Mouse (Mus musculus) C2C12 (cell line): ENCODE results near the gene Rps6ka5. TPM values are rescaled to one million over a fixed set of nuclear protein-coding genes. Genes with fewer than 3 reads are reported as not detected.

Source experiments
- H3K27me3 ChIP-seq: one replicate; pipeline ENCODE4 v1.6.1; 2011; ENCODE audit not compliant: control insufficient read depth, insufficient read depth, insufficient read length
- H3K36me3 ChIP-seq: one replicate; pipeline ENCODE4 v1.6.1; 2011; ENCODE audit not compliant: control insufficient read depth, insufficient read depth
- H3K4me3 ChIP-seq: one replicate; pipeline ENCODE4 v1.5.1; 2011; ENCODE audit warnings: mild to moderate bottlenecking, control low read depth; ENCODE audit not compliant: poor library complexity, insufficient read depth, severe bottlenecking
- H3K79me2 ChIP-seq: one replicate; pipeline ENCODE4 v1.6.1; 2011; ENCODE audit not compliant: control insufficient read depth, insufficient read depth
- H3K79me3 ChIP-seq: one replicate; pipeline ENCODE4 v1.6.1; 2011; ENCODE audit warnings: low read depth, control low read depth
- H3ac ChIP-seq: one replicate; pipeline ENCODE3; 2011; ENCODE audit warnings: low read depth; ENCODE audit not compliant: control insufficient read depth, insufficient read length
- CEBPB ChIP-seq: IDR thresholded peaks from one replicate; pipeline ENCODE4 v1.6.1; 2011; ENCODE audit warnings: low read depth, mild to moderate bottlenecking, control low read depth, moderate library complexity
- CTCF ChIP-seq: IDR thresholded peaks from one replicate; pipeline ENCODE4 v1.5.1; 2011; ENCODE audit not compliant: control insufficient read depth, insufficient read depth, insufficient read length
- FOSL1 ChIP-seq: IDR thresholded peaks from one replicate; pipeline ENCODE4 v1.8.0; 2011; ENCODE audit warnings: mild to moderate bottlenecking, low read length; ENCODE audit not compliant: poor library complexity, insufficient read depth, severe bottlenecking
- MAX ChIP-seq: IDR thresholded peaks from one replicate; pipeline ENCODE4 v1.6.1; 2011; ENCODE audit warnings: mild to moderate bottlenecking, control low read depth
- MYOD1 ChIP-seq: IDR thresholded peaks from one replicate; pipeline ENCODE4 v1.6.1; 2011; ENCODE audit warnings: low read depth; ENCODE audit not compliant: control insufficient read depth, insufficient read length
- MYOG ChIP-seq: IDR thresholded peaks from one replicate; pipeline ENCODE4 v1.6.1; 2011; ENCODE audit not compliant: control insufficient read depth, insufficient read length; ENCODE audit errors: extremely low read depth
- USF1 ChIP-seq: IDR thresholded peaks from one replicate; pipeline ENCODE4 v1.6.1; 2011; ENCODE audit warnings: low read depth, mild to moderate bottlenecking, control low read depth, moderate library complexity
- polyA plus RNA-seq: library from polyadenylated mRNA; unstranded; fragments of >200 nt; fragmentation: generic; extraction: Trizol; gene quantifications from one replicate; pipeline ENCODE4 v1.2.1, GENCODE M21; 2012; ENCODE audit warnings: missing spikeins

The Rps6ka5 gene
- polyA plus RNA-seq, 1 experiment = 0.92 TPM

DNA sequence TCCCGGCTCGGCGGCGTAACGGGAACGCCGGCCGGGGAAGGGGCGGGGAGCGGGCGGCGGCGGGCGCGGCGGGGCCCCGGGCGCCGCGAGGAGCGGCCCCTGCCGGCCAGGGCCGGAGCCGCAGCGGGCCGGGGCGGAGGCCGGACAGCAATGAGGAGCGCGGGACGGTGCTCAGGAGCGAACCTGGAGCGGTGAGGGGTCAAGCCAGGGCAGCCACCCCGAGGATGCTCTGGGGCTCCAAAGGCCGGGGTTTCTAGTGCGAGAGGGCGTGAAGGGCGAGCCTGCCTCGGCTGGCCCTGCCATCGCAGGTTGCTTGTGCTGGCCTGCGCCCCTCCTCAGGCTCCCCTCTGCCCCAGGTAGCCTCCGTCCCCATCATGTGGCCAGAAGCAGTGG, 206.0 kb downstream of the Rps6ka5 start, which contains the start of gene Ttc7b:
TSS of gene Ttc7b (minus strand) at position 33 of the 393 bp plus-strand sequence.
- Histone ChIP-seq H3K27me3 (no peaks in the 10 kb centered on the region), H3K36me3 (no peaks in the 10 kb centered on the region), H3K4me3 (peak within 1 kb of the TSS; percentile 48), H3K79me3 (no peaks in the 10 kb centered on the region), H3K79me2 (peaks cover 4% of the 10 kb centered on the region), H3ac (peak within 1 kb of the TSS; percentile 88)
- TF ChIP-seq CTCF (peak; percentile 90), MYOG (no peak), MYOD1 (no peak), MAX (no peak), USF1 (no peak), FOSL1 (no peak), CEBPB (no peak)

DNA sequence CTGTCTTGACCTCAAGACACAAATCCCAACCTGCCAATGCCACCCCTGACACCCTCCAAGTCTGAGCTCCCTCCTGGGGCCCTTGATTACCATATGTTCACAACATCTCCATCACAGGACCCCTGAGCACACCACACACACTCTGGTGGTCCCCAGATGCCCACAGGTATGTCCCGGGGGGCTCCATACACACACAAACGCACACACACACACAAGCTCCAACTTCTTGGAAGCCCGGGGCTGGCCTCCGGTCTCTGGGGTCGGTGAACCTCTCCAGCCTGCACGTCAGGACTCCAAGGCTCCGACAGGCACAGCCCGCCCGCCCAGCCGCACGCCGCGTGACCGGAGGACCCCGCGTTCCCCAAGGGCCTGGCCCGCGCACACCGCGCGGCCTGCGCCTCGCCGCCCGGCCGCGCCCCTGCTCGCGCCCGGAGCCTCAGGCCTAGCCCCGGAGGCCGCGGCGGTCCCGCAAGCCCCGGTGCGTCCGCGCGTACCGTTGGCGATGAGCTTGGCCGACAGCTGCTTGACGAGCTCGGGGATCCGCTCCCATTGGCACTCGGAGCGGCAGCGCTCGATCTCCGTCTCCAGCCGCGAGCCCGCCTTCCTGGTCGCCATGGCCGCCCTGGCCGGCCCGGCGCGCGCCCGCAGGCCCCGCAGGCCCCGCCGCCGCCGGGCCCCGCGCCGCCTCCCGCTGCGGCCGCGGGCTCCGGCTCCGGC, 206.5 kb downstream of the Rps6ka5 start:
- Histone ChIP-seq H3K36me3 (no peaks in the 10 kb centered on the region), H3K79me2 (peaks cover 4% of the 10 kb centered on the region), H3K79me3 (no peaks in the 10 kb centered on the region), H3K27me3 (no peaks in the 10 kb centered on the region), H3ac (peak overlapping the region; percentile 88), H3K4me3 (peak overlapping the region; percentile 48)
- no peak for TF ChIP-seq USF1
- no peak for TF ChIP-seq CEBPB
- TF ChIP-seq MAX = no peak
- TF ChIP-seq MYOD1 = no peak
- TF ChIP-seq FOSL1 = no peak
- TF ChIP-seq MYOG = no peak
- no peak for TF ChIP-seq CTCF

DNA sequence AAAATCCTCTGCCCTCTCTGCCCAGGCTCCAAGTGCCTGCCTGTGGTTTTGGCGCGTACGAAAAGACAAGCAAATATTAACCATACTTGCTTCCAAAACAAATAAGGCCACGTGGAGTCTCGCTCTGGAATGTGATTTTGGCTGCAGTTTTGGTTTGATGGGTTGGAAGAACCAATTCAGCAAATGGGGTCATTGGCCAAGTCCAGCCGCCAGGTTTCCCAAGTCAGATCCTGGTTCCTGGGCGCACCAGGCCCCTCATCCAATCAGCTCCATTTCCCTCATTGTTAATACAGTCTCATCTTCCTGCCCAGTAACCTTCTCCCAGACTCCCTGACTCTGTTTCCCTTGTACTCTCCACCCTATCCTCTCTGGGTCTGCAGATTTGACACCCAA, 207.1 kb downstream of the Rps6ka5 start:
- Histone ChIP-seq H3K36me3 (no peaks in the 10 kb centered on the region), H3K4me3 (peak overlapping the region; percentile 48)
- TF ChIP-seq CEBPB (no peak), MAX (peak; percentile 83), USF1 (peak; percentile 53)

GRCm38 (mm10) chr12:100517371-100517770, 209.4 kb downstream of the Rps6ka5 start:
- Histone ChIP-seq H3K36me3 (no peaks in the 10 kb centered on the region), H3ac (no peak overlapping the region), H3K79me2 (peaks cover 4% of the 10 kb centered on the region), H3K79me3 (no peaks in the 10 kb centered on the region), H3K4me3 (no peak overlapping the region), H3K27me3 (no peaks in the 10 kb centered on the region)
- TF ChIP-seq FOSL1 (no peak), USF1 (no peak)

More for the DNA sequence above, 207.1 kb downstream of the Rps6ka5 start:
- no peaks in the 10 kb centered on the region for H3K79me3 ChIP-seq
- H3K27me3 ChIP-seq = no peaks in the 10 kb centered on the region
- no peak overlapping the region for H3ac ChIP-seq
- peaks cover 4% of the 10 kb centered on the region for H3K79me2 ChIP-seq

DNA sequence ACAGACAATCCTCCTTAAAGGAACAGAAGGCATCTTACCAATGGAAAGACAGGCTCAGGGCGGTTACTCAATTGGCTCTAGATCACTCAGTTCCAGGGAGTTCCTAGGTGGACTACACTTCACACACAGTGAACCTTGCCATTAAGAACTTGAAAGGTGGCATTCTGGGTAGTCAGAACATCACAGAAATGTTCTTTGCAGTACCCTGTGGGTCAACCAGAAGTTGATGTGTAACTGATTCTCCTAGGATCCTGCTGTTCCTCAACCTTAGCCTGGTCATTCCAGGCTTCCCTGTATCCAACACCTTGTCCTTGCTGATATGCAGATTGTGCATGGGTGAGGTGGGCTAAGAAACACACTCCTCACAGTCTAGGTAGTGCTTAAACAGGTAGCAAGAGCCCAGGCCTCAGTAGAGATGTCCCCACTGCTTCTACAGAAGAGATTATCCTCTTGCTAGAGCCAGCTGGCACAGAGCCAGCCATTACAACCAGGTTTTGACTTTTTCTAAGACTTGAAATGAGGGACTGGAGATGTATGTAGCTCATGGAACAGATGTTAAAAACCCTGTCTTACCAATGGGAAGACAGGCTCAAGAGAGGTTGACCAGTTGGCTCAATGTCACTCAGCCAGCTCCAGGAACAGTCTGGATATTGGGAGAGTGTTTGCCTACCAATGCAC, 210.5 kb downstream of the Rps6ka5 start:
- no peaks in the 10 kb centered on the region for H3K79me3 ChIP-seq
- H3ac ChIP-seq = no peak overlapping the region
- H3K36me3 ChIP-seq = no peaks in the 10 kb centered on the region
- no peaks in the 10 kb centered on the region for H3K27me3 ChIP-seq
- TF ChIP-seq MYOD1 (no peak), MAX (no peak), FOSL1 (no peak), MYOG (no peak), CEBPB (no peak), CTCF (no peak), USF1 (no peak)
- H3K4me3 ChIP-seq = no peak overlapping the region
- peaks cover 4% of the 10 kb centered on the region for H3K79me2 ChIP-seq

DNA sequence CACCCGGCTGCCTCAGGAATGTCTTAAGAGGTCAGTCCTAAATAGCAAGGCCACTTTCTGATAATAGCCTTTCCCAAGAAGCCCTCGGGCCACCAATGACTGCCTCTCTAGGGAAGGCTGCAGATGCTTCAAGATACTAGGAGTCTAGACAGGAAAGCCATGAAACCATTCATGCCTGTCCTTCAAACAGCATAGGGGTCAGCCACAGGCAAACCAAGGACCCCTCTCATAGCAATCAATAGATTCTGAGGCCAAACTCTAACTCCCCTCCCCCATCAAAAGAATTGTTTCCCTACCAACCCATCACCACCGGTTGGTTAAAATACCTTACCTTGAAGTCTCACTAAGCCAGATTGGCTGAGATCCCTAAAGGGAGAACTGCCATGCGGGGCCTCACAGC, 211.3 kb downstream of the Rps6ka5 start:
- no peak overlapping the region for H3ac ChIP-seq
- H3K36me3 ChIP-seq = no peaks in the 10 kb centered on the region
- TF ChIP-seq USF1 = no peak
- no peak for TF ChIP-seq CEBPB
- TF ChIP-seq MYOG = no peak
- no peak for TF ChIP-seq FOSL1
- no peak for TF ChIP-seq CTCF
- TF ChIP-seq MAX = no peak
- TF ChIP-seq MYOD1 = no peak
- H3K79me3 ChIP-seq = no peaks in the 10 kb centered on the region
- H3K27me3 ChIP-seq = no peaks in the 10 kb centered on the region
- H3K79me2 ChIP-seq = peaks cover 4% of the 10 kb centered on the region
- no peak overlapping the region for H3K4me3 ChIP-seq
